Mouse (Mus musculus) retina, postnatal 7 days (tissue): ENCODE results near the gene Gm9922.

ENCODE experiments used
- DNase-seq: peaks from one replicate; pipeline ENCODE4 v3.0.0-alpha.2; 2012; ENCODE audit warnings: low read depth, low spot score

Gm9922 gene

GRCm38 (mm10) chr14:101687696-101688095 is 41.9 kb downstream of the Gm9922 start:
- no peak for DNase-seq
